Mouse (Mus musculus) left cerebral cortex, postnatal 4 days (tissue): ENCODE measurements around the gene Capn13. TPM values are rescaled to one million over a fixed set of nuclear protein-coding genes. Genes with fewer than 3 reads are reported as not detected.

Experiments
- DNase-seq: peaks from one replicate; pipeline ENCODE4 v3.0.0-alpha.2; 2022
- intact Hi-C: fragments of 180-260 bp; cut with DNase I; formaldehyde crosslinking; loops from one replicate; pipeline ENCODE4 v1.15.1; 2025
- total RNA-seq, 2 experiments: library from RNA; stranded (reverse); gene quantifications; 2 replicates each; pipeline ENCODE4 v1.2.3; 2021

Gene Capn13
- total RNA-seq, 2 experiments from 2014 or later = not detected

DNA sequence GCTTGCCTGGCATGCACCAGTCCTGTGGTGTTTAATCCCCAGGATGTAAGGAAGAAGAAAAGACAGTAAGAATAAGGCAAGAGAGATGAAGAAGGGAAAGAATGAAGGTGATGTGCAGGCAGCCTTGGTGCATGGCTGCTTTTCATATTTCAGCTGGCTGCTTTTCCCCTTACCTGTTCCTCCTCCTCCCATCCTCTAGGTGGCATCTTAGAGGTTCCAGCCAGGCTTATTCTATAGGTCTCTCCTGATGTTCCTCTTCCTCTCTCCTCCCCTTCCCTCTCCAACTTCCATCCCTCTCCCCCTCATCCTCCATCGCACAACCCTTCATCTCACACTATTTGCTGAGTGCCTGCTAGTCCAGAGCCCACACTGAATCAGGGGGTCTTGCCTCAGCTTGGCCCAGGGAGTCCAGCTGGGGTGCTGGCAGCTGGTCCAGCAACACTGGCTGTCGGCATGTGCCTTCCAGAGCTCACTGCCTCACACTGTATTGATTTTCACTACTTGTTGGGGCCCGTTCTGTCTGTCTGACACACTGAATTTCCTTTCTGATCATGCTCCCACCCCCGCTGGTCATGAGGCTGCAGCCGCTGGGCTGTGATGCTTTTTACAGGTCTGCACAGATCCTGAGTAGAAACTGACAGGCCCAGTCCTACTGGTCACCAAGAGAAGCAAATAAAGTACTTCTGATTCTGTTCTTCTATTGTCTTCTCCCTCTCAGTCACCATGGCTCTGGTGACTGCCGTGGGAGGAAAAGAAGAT, 56.9 kb downstream of the Capn13 start:
- intact Hi-C loops = no loop called here
- DNase-seq = no peak

DNA sequence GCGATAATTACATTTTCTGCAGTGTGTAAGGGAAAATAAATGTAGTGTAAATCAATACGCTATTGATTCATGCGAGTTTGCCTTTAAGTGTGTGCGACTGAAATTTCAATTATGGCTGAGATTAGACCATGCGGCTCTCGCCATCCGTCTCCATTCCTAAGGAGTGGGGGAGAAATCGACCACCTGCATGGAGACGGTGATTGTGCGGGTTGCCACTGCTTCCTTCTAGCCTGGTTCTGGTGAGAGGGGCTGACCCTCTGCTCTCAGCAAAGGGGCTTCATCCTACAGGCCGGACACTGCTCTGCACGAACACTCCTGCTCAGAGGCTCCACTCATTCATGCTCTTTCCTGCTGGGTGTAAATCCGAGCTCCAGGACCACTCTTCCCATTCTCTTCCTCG, 58.0 kb downstream of the Capn13 start:
- DNase-seq = no peak
- intact Hi-C loops = no loop called here

DNA sequence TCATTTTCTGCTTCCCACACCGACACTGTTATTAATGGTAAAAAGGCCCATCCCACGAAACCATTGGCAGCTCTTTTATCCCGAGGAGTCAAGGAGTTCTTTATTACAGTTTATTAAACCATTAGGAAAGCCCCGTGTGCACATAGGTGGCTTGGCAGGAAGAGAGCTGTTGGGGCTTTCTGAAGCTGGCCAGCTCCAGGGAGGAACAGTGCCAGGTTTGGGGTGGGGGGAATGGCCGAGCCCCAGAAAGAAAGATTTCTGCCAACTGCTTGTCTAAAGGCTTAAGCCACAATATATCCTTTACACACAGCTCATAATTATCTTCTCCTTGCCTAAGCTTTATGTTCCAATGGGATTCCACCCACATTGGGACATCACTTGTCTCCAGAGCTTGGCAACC, 71.6 kb downstream of the Capn13 start:
- peak; percentile 63 for DNase-seq
- intact Hi-C loops = no loop called here

DNA sequence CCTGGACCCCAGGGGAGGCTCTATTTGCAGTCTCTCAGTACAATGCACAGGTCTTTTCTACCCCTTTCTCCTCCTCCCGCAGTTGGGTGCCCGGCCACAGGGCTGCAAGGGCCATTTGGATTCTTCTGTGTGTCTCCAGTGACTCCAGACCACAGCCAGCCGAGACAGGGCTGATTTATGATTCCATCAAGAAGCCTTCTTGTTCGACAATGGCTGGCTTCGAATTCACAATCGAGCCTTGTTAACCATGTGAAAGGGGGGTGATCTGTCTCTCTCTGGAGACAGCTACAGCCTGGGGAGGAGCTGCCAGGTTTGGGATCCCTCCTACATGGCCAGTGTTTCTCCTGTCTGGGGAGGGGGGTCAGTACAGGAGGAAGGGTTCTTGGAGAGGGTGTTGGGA, 75.4 kb downstream of the Capn13 start:
- no peak for DNase-seq
- intact Hi-C loops = no loop called here

DNA sequence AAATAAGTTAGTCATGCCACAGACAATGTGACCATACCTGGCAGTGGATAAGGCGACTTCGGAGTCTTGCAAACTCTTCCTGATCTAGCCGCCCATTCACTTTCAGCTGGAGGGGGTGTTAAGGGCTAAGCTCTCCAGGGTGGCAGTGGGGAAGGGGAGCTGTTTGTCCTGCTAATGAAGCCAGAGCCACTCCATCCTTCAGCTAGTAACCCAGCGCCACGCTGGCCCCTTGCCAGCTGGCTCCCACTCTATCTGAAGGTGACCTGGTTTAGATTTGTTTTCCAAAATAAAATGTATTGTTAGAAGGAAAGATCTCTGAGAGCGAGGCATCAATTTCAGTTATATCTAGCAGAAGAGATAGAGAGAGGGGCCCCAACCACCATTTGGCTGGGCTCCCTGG, 75.9 kb downstream of the Capn13 start:
- peak; percentile 65 for DNase-seq
- intact Hi-C loops = no loop called here

DNA sequence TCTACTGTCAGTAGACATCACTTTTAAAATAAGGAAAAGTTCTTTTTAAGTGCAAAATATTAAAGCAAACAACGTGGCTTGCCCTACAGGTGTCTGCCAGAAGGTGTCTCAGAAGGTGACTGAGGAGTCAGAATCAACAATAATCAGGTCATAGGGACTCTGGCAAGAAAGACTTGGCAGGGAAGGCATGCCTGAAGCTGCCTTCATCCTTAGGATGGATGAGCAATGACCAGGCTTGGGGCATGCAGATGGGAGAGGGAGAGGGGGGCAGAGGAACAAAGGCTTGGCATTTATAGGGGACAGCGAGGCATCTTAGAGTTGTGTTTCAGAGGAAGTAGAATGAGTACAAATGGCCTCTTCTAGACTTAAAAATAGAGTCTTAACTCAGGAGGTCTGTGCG, 76.7 kb downstream of the Capn13 start:
- intact Hi-C loops = no loop called here
- DNase-seq = no peak

DNA sequence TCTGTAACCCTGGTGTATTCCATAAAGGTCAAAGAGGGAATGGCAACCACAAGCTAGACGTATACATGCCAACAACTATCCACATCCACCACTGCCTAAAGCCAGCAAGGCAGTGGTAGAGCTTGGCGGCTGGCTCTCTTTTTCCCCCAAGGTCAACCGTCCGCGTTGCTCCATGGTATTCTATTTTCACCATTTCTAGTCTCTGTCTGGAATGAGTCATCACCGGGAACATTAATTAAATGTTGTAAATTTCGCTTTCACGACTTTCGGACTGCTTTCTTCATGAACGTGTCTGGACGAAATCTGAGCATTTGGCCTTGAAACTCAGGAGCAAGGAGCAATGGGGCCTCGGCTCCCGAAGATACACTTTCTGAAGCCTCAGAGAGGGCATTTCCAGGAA, 85.9 kb downstream of the Capn13 start:
- intact Hi-C loops = no loop called here
- no peak for DNase-seq

DNA sequence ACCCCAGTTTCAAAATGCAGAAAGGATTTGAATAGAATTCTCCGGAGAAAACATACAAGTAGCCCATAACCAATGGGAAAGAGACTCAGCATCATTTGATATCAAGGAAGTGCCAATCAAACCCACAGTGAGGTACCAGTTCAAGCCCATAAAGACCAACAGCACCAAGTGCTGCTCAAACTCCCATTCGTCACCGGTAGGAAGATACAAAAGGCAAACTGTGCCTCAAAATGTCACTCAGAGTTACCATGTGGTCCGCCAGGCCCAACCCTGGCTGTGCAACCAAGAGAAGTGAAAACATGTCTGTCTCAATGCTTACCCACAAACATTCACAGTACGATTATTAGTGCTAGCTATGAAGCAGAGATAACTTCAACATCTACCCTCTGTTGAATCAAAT, 89.2 kb downstream of the Capn13 start:
- no peak for DNase-seq
- intact Hi-C loops = no loop called here

DNA sequence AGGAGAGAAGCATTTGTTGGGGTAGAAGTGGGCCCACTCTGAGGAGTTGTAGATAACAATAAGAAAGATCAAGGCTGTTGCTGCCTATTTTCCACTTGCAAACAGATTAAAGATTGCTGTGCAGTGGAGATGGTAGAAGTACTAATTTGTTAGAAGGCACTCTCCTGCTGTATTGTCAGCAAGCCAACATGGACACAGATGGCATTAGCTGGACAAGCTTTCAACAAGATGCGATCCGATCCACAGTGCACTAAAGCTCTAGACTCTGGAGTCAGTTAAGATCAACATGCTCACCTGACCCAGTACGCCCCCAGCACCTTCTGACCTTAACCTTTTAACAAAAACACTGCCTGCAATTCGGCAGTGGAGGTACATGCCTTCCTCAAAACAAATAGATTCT, 92.0 kb downstream of the Capn13 start:
- no peak for DNase-seq
- intact Hi-C loops = no loop called here

DNA sequence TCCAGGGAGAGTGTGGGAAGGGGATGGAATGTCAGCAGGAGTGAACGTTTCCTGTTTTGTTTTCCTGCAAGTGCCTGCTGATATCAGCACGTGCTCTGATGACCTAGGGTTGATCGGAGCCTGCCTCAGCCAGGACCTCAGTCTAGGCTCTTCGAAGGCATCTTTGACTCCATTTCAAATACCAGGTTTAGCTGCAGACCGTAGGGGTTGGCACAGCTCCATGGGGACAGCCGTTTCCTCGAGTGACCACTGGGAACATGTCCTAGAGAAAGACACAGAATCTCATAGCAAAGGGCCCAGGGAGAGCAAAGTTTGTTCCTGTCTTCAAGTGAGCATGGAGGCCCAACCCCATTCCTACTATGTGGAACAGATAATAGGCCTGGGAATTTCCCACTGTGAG, 94.0 kb downstream of the Capn13 start:
- intact Hi-C loops = no loop called here

DNA sequence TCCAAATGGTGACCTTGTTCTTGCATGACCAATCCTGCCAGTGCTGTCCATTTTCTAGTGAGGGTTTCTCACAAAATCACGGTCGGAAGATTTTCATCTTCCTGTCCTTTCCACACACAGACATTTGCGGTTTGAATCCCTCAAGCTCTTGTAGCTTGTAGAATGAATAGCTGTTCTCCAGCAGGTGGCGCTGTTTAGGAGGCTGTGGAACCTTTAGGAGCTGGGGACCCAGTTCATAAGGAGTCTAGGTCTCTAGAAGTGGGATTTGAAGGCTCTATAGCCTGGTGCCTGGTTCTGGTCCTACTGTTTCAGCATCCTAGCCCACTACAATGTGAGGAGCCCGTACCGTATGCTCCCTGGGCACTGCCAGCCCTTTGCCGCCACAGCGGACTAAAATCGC, 95.0 kb downstream of the Capn13 start:
- intact Hi-C loops = no loop called here

More for the DNA sequence above, 94.0 kb downstream of the Capn13 start:
- peak; percentile 48 for DNase-seq

DNA sequence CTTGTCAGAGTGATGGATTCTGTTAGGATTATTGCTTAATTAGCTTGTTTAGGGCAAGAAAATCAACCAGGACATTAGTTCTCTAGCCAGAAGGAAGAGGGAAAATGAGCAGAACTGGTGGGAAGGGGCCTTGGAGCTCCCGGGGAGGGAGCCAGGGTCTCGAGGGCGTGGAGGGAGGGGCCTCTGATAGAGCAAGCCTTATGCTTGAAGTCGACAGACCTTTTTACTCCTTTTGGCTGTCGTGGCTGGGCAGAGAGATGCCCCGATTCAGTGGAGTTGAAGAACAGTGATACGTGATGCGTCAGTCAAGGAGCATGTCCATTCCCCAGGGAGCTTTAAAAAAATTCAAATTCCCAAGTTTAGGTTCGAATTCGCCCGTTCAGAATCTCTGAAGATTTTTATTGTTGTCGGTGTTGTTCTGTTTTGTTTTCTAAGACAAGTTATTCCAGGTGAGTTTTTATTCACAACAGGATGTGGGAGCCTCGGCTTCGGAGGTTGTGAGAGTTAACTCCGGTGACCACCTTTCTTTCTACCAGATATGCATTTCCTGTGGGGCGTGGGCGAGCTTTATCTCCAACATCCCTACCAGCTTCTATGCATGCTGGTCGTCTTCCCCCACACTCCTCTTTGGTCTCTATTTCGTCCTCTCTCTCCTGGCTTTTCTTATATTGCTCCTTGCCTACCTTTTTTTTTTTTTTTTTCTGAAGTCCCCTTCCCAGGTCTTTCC, 96.4 kb downstream of the Capn13 start:
- DNase-seq = no peak
- intact Hi-C loops = no loop called here

More for the DNA sequence above, 95.0 kb downstream of the Capn13 start:
- DNase-seq = peak; percentile 72

DNA sequence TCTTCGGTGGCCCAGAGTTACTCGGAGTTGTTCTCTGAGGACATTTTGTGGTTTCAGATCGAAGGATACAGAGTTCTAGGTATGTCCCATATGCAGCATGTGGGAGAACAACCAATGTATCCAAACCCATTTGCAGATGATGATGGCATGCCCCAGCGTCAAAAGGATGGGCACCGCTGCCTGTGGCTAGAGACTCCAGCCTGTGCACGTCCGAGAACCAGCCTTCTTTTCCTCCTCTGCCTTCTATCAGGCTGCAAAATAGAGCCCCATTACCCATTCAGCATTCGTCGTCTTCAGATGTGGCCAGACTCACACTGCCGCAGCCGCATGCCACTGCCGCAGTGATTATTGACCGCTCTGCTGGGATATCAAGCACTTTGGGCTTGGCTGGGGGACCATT, 97.0 kb downstream of the Capn13 start:
- intact Hi-C loops = loop anchor here (2.0 kb wide), 1 partner anchor 579 kb away; no protein-coding TSS in a partner anchor
- no peak for DNase-seq

DNA sequence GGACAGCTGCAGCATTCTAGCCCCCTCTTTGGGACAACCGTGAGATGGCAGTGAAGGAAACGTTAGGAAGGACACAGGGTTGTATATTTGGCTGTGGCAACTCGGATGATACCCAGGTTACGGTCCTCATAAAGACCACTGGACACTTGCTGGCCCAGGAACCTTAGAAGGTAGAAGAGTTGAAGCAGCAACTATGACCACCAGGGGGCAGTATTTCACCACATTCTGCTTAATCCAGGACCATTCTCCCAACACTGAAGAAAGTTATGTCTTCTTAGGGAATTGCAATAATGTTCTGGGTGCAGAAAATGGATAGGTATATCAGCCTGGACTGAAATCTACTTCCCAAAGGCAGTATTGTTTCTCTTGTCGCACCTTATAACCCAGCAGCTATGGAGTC, 97.4 kb downstream of the Capn13 start:
- peak; percentile 78 for DNase-seq
- intact Hi-C loops = loop anchor here (2.0 kb wide), 1 partner anchor 580 kb away; no protein-coding TSS in a partner anchor

DNA sequence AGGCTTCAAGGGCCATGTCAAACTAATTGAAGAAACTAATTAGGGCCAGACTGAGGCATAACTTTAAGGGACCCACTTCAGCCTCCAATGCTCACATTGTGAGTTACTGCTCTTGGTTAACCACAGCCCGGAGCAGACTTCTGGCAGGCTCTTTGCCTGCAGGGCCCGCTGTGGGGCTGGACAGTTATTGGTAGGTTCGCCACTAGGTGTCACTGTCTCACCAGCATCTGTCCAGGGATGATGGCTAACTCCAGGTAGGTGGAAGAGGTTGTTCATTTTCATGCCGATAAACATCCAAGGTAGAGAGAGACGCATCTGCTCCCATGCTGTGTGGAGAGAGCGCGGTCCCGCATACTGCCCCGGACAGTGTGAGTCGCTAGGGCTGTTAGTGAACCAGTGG, 98.6 kb downstream of the Capn13 start:
- DNase-seq = peak; percentile 82
- intact Hi-C loops = loop anchor here (1.0 to 2.0 kb wide), 2 partner anchors 442 to 581 kb away; no protein-coding TSS in a partner anchor

DNA sequence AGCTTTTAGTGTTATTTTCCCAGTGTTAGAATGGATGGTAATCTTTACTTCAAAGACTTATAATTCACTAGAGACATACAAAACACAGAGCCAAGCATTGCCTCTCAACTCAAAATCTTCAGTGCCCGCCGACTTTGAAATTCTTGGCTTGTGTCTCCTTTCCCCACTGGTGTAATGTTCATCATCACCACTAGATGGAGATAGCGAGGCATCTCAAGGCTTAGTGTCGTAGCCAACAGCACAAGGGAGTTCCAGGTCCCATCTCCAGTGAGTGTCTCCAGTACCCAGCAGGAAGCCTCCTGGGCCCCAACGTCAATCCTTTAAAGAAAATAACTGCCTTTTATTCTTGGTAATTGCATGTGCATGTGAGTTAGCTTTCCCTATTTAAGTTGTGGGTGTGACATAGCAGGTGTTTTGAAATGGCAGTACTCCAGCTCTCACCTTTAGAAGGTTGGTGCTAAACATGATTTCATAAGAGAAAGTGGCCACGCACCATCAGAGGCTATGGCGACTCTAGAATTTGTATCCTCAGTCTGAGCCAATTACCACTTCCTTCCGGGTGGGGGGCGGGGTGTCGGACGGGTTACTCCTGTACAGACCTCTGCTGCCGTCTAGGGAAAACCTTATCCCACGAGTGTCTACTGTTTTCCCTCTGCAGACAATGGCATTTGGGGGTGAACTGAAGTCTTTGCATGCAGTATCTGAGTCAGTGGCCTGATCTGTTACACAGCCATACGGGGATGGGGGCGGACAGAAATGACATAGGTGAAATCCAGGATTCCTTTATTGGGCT, 99.2 kb downstream of the Capn13 start:
- intact Hi-C loops = loop anchor here (1.0 to 2.0 kb wide), 3 partner anchors 443 to 581 kb away; no protein-coding TSS in a partner anchor
- DNase-seq = peak; percentile 64

DNA sequence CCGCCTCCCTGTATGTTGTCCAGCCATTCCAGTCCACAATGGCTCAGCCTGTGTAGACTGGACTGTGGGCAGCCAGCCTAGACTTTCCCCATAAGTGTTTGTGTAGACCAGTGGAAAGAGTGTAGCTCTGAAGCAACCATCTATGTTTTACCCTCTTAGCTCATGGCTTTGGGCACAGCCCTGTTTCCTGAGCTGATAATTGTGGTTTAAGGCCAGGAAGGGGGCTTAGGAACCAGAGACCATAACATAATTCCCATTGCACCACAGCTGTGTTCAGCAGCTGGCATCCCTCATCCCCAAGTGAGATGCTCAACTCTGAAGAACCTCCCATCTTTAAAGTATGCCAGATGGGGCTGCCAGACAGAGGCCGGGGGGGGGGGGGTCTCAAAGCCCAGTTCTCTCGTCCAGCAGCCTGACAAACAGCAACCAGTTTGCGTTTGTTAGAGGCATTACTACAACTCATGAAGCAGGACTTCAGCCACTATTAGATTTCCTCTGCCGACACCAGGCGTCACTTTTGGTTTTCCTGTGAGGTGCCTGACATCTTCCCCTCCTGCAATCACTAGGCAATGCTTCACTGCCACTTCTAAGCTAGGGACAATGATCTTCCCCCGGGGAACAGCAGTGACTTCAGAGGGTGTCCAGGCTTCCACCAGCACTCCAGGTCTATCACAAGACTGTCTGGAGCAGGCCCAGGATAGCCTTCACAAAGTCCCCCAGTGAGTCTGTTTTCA, 100.4 kb downstream of the Capn13 start:
- intact Hi-C loops = loop anchor here (2.0 kb wide), 1 partner anchor 442 kb away; no protein-coding TSS in a partner anchor
- DNase-seq = no peak

DNA sequence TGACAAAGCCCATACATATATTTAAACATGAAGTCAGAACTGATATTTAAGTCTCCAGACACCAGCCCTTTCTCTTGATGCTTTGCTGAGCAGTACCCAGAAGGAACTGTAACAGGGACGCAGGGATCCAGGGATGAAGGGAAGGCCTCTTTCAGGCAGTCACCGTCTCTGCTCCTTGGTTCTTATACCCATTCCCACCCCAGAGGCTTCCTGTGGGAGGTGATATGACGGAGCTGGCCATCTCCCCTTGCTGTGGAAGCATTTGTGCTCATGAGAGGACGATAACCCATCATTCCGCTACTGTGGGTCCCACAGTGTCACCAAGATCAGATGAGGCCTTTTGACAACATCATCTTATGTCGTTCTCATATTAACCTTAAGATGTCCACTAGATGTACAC, 101.7 kb downstream of the Capn13 start:
- intact Hi-C loops = loop anchor here (5.0 to 10.0 kb wide), 5 partner anchors 104 to 504 kb away; no protein-coding TSS in a partner anchor
- no peak for DNase-seq

DNA sequence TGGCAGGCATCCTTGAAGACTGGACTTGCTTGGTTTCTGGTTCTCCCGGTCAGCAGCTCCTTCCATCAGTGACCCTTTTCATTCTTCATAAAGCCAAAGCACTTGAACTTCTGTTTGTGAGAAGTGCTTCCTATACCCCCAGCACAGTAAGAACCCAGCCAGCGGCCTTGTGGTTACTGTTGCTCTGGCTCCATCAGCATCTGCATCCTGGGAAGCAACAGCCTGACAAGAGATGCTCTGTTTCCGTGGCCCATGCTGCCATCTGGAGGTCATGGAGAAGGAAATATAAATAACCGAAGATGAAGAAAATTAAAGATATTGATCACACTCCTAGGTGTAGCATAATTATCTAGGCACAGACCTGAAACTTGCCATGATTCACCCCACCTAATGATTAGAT, 103.8 kb downstream of the Capn13 start:
- DNase-seq = peak; percentile 70
- intact Hi-C loops = loop anchor here (5.0 to 10.0 kb wide), 5 partner anchors 102 to 502 kb away; no protein-coding TSS in a partner anchor

DNA sequence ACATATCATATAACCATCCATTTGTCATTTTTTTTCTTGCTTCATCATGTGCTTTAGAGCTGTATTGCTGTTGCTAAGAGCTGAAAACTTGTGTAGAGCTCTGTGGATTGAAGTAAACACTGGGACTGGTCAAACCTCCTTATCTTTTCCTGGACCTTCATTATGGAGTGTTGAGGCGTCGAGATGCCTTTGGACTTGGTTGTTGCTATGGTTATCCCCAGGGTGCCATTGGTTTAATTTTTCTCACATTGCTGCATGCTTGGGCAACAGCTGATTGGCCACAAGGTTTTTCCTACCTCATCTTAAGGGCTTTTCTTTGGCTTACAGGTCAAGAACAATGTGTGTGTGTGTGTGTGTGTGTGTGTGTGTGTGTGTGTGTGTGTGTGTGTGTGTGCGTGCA, 107.4 kb downstream of the Capn13 start:
- intact Hi-C loops = loop anchor here (10.0 kb wide), 4 partner anchors 98 to 498 kb away; no protein-coding TSS in a partner anchor
- no peak for DNase-seq
